Mouse (Mus musculus): Measurements from ENCODE around the gene Gm43951. TPM values are rescaled to one million over a fixed set of nuclear protein-coding genes. Genes with fewer than 3 reads are reported as not detected.
"Not testable (repeated sequence)": the region's sequence is repeated elsewhere in the genome, so short reads cannot be mapped to it uniquely, and the experiment has no call there.

Gene Gm43951
- polyA plus RNA-seq, 1 experiment from 2014 or later = 0.09 TPM

DNA sequence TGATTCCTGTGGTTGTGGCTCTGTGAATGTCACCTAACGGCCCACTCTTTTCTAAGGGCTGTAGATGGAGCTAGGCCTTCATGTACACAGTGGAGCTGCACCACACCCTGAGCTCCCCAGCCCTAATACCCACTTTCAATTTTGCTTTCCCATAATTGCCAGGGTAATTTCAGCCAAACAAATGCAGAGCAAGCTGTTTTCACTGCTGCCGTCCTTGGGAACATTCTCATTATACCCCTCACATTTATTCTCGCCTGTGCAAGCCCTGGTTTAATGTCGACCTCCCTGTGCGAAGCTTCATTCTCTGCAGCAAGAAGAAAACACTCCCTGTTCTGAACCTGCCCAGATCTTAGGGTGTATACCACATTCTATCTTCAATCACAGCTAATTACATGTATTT is 30.7 kb downstream of the Gm43951 start:
- 86% methylated on average over 5 of the region's 5 CpGs for WGBS
- H3K4me3 ChIP-seq (ENCODE audit: low read length) = no peak overlapping the region

DNA sequence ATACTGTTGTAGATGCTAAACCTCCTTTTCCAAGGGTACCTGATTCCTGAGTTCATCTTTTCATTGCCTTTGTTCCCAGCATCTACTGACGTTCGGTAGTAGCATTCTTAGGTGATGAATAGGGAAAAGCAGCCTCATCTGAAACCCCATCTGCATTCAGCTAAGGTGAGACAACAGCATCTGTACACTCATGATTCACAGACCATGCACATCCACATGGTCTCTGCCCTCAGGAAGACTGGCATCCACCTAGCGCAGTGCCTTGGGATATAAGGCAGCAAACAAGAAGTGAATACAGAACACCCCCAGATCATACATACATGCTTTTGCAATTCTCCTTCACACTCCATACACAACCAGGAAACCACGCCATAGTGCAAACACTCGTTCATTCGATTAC is 31.9 kb downstream of the Gm43951 start:
- Histone ChIP-seq H3K9me3 (ENCODE audit: low read length) (no peaks in the 10 kb centered on the region), H3K9ac (replicated peaks; ENCODE audit: low read length) (no peak overlapping the region), H3K4me3 (ENCODE audit: low read length) (no peak overlapping the region), H3K4me2 (replicated peaks; ENCODE audit: low read depth, low read length) (no peak overlapping the region), H3K27me3 (ENCODE audit: insufficient read depth, low read length) (no peaks in the 10 kb centered on the region), H3K4me1 (ENCODE audit: insufficient read depth, low read length) (no peaks in the 10 kb centered on the region), H3K27ac (ENCODE audit: low read length) (no peak overlapping the region), H3K36me3 (ENCODE audit: insufficient read depth, low read length) (peaks cover 35% of the 10 kb centered on the region)
- no peak for ATAC-seq (ENCODE audit: low FRiP score, low TSS enrichment)
- 94% methylated on average over 6 of the region's 6 CpGs for WGBS

More for the DNA sequence above, 30.7 kb downstream of the Gm43951 start:
- Histone ChIP-seq H3K27me3 (ENCODE audit: insufficient read depth, low read length) (no peaks in the 10 kb centered on the region), H3K27ac (ENCODE audit: low read length) (no peak overlapping the region), H3K36me3 (ENCODE audit: insufficient read depth, low read length) (peaks cover 27% of the 10 kb centered on the region), H3K9ac (replicated peaks; ENCODE audit: low read length) (no peak overlapping the region), H3K4me1 (ENCODE audit: insufficient read depth, low read length) (no peaks in the 10 kb centered on the region), H3K4me2 (replicated peaks; ENCODE audit: low read depth, low read length) (no peak overlapping the region), H3K9me3 (ENCODE audit: low read length) (no peaks in the 10 kb centered on the region)
- ATAC-seq (ENCODE audit: low FRiP score, low TSS enrichment) = no peak

GRCm38 (mm10) chr11:72173506-72173905 is 33.1 kb downstream of the Gm43951 start:
- ATAC-seq (ENCODE audit: low FRiP score, low TSS enrichment) = no peak
- H3K9me3 ChIP-seq (ENCODE audit: low read length) = no peaks in the 10 kb centered on the region
- no peak overlapping the region for H3K27ac ChIP-seq (ENCODE audit: low read length)
- H3K36me3 ChIP-seq (ENCODE audit: insufficient read depth, low read length) = peaks cover 45% of the 10 kb centered on the region
- no peak overlapping the region for H3K4me2 ChIP-seq (replicated peaks; ENCODE audit: low read depth, low read length)
- 84% methylated on average over 5 of the region's 5 CpGs for WGBS
- H3K27me3 ChIP-seq (ENCODE audit: insufficient read depth, low read length) = no peaks in the 10 kb centered on the region
- no peak overlapping the region for H3K4me3 ChIP-seq (ENCODE audit: low read length)
- H3K4me1 ChIP-seq (ENCODE audit: insufficient read depth, low read length) = no peaks in the 10 kb centered on the region
- H3K9ac ChIP-seq (replicated peaks; ENCODE audit: low read length) = no peak overlapping the region

DNA sequence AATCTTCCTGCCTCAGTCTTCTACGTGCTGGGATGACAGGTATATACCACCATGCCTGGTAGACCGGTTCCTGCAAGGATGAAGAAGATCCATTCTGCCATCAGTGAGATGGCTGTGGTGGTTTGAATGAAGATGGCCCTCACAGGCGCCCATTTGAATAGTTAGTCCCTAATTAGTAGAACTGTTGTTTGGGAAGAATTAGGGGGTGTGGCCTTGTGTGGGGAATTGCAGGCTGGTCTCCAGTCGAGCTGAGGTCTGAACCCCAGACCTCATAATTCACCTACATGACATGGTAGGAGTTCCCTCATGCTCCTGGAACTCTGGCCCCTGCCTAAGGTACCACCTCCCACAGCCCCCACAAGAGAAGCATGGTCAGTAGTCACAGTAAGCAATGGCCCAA is 34.7 kb downstream of the Gm43951 start:
- not testable (repeated sequence) for H3K4me3 ChIP-seq (ENCODE audit: low read length); H3K9ac ChIP-seq (replicated peaks; ENCODE audit: low read length); H3K27ac ChIP-seq (ENCODE audit: low read length); H3K4me1 ChIP-seq (ENCODE audit: insufficient read depth, low read length); H3K4me2 ChIP-seq (replicated peaks; ENCODE audit: low read depth, low read length); ATAC-seq (ENCODE audit: low FRiP score, low TSS enrichment); H3K9me3 ChIP-seq (ENCODE audit: low read length); H3K27me3 ChIP-seq (ENCODE audit: insufficient read depth, low read length)
- H3K36me3 ChIP-seq (ENCODE audit: insufficient read depth, low read length) = peaks cover 42% of the 10 kb centered on the region
- 57% methylated on average over 4 of the region's 4 CpGs for WGBS

DNA sequence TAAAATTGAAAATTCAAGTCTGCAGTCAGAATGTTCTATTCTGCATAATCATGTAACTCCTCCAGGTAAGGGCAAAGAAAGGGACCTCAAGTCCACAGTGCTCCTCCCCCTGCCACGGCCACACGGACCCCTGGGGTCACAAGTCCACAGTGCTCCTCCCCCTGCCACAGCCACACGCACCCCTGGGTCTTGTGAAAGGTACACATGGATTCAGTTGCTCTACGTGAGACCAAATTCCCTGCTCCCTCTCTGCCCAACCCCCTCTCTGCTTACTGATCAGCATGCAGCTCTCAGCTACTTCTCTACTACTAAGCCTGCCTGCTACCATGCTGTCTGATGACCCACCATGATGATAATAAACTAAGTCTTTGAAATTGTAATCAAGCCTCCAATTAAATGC is 36.8 kb downstream of the Gm43951 start:
- Histone ChIP-seq H3K4me3 (ENCODE audit: low read length) (no peak overlapping the region), H3K4me1 (ENCODE audit: insufficient read depth, low read length) (no peaks in the 10 kb centered on the region), H3K9ac (replicated peaks; ENCODE audit: low read length) (no peak overlapping the region), H3K36me3 (ENCODE audit: insufficient read depth, low read length) (peaks cover 47% of the 10 kb centered on the region), H3K27me3 (ENCODE audit: insufficient read depth, low read length) (no peaks in the 10 kb centered on the region), H3K9me3 (ENCODE audit: low read length) (no peaks in the 10 kb centered on the region), H3K27ac (ENCODE audit: low read length) (no peak overlapping the region), H3K4me2 (replicated peaks; ENCODE audit: low read depth, low read length) (no peak overlapping the region)
- 70% methylated on average over 4 of the region's 4 CpGs for WGBS
- no peak for ATAC-seq (ENCODE audit: low FRiP score, low TSS enrichment)

DNA sequence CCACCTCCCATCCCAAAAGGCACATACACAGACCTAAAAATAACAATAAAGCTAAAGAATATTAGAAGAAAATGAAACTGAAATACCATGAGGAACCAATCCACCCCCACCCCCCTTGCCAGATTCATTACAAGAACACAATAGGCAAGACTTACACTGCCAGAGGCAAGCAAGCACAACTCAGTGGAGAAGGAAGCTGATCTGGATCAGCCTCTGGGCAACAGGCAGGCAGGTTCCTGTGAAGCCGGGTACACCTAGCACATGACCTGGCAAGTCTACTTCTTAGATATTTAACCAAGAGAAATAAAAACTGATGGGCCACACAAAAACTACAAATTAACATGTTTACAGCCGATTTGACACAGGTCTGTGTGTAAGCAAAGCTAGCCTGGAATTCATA is 43.4 kb downstream of the Gm43951 start:
- Histone ChIP-seq H3K4me1 (ENCODE audit: insufficient read depth, low read length) (no peaks in the 10 kb centered on the region), H3K9me3 (ENCODE audit: low read length) (no peaks in the 10 kb centered on the region), H3K27ac (ENCODE audit: low read length) (no peak overlapping the region), H3K27me3 (ENCODE audit: insufficient read depth, low read length) (no peaks in the 10 kb centered on the region), H3K4me2 (replicated peaks; ENCODE audit: low read depth, low read length) (no peak overlapping the region), H3K9ac (replicated peaks; ENCODE audit: low read length) (no peak overlapping the region), H3K4me3 (ENCODE audit: low read length) (no peak overlapping the region), H3K36me3 (ENCODE audit: insufficient read depth, low read length) (peaks cover 45% of the 10 kb centered on the region)
- 76% methylated on average over 2 of the region's 2 CpGs for WGBS
- no peak for ATAC-seq (ENCODE audit: low FRiP score, low TSS enrichment)

- WGBS = 68% methylated on average over 2 of the region's 2 CpGs
- H3K27me3 ChIP-seq (ENCODE audit: insufficient read depth, low read length) = no peaks in the 10 kb centered on the region
- ATAC-seq (ENCODE audit: low FRiP score, low TSS enrichment) = no peak; the same call in 1 of the 2 replicates
- H3K4me3 ChIP-seq (ENCODE audit: low read length) = no peak overlapping the region
- H3K27ac ChIP-seq (ENCODE audit: low read length) = no peak overlapping the region
- no peak overlapping the region for H3K4me2 ChIP-seq (replicated peaks; ENCODE audit: low read depth, low read length)
- no peaks in the 10 kb centered on the region for H3K9me3 ChIP-seq (ENCODE audit: low read length)
- peaks cover 22% of the 10 kb centered on the region for H3K36me3 ChIP-seq (ENCODE audit: insufficient read depth, low read length)
- peaks cover 2% of the 10 kb centered on the region; the same call in 1 of the 2 replicates for H3K4me1 ChIP-seq (ENCODE audit: insufficient read depth, low read length)
- H3K9ac ChIP-seq (replicated peaks; ENCODE audit: low read length) = no peak overlapping the region
These were observed 50.0 kb downstream of the Gm43951 start for GRCm38 (mm10) chr11:72156624-72157023.

- Histone ChIP-seq H3K9me3 (ENCODE audit: low read length) (no peaks in the 10 kb centered on the region), H3K27ac (ENCODE audit: low read length) (no peak overlapping the region), H3K27me3 (ENCODE audit: insufficient read depth, low read length) (no peaks in the 10 kb centered on the region), H3K36me3 (ENCODE audit: insufficient read depth, low read length) (peaks cover 22% of the 10 kb centered on the region), H3K4me2 (replicated peaks; ENCODE audit: low read depth, low read length) (no peak overlapping the region), H3K4me1 (ENCODE audit: insufficient read depth, low read length) (peaks cover 8% of the 10 kb centered on the region), H3K4me3 (ENCODE audit: low read length) (no peak overlapping the region), H3K9ac (replicated peaks; ENCODE audit: low read length) (no peak overlapping the region)
- WGBS = 90% methylated on average over 4 of the region's 4 CpGs
- no peak for ATAC-seq (ENCODE audit: low FRiP score, low TSS enrichment)
These were observed 50.6 kb downstream of the Gm43951 start for GRCm38 (mm10) chr11:72155981-72156428.

DNA sequence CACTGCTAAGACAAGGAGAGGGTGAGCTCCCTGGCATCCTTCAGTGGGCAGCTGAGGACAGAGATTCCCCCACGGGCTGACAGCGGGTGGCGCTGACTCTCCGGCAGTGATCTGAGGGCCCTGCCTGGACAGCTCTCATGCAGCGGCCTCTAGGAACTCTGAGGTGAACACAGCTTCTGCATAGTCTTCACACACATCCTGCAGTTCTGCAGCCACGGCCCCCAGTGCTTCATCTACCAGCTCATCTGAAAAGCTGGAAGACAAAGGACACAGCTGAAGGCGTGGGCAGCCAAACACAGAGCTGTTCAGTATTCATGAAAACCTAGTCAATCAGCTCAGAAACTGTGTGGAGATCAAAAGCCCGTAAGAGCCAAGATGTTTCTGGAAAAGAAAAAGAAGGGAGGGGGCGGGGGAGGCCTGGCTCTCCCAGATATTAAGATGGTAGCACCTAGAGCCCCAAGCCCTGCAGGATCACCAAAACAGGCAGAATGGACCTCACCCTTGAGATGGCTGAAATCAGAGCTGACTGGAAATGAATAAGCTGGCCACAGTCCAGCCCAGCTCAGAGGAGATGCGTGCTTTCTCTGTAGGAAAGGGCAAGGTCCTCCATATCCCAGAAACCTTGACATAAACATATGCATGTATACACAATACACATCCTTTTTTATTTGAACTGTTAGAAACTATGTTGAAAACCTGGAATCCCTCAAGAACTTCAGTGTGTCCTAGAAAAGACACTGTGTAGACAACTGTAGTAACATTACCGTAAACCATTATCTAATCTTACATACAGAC is 51.3 kb downstream of the Gm43951 start:
- no peak for ATAC-seq (ENCODE audit: low FRiP score, low TSS enrichment)
- Histone ChIP-seq H3K27ac (ENCODE audit: low read length) (no peak overlapping the region), H3K9ac (replicated peaks; ENCODE audit: low read length) (no peak overlapping the region), H3K9me3 (ENCODE audit: low read length) (no peaks in the 10 kb centered on the region), H3K4me3 (ENCODE audit: low read length) (no peak overlapping the region), H3K27me3 (ENCODE audit: insufficient read depth, low read length) (no peaks in the 10 kb centered on the region), H3K4me1 (ENCODE audit: insufficient read depth, low read length) (peaks cover 8% of the 10 kb centered on the region), H3K36me3 (ENCODE audit: insufficient read depth, low read length) (peaks cover 22% of the 10 kb centered on the region), H3K4me2 (replicated peaks; ENCODE audit: low read depth, low read length) (no peak overlapping the region)
- 84% methylated on average over 11 of the region's 11 CpGs for WGBS

Data from kidney, embryonic 16.5 days (tissue).